Mouse (Mus musculus) lung, postnatal 0 days (tissue): ENCODE results near the gene Bag6.

Experiments
- CTCF ChIP-seq: IDR thresholded peaks from 2 replicates; pipeline ENCODE4 v1.5.1; 2016; ENCODE audit warnings: antibody characterized with exemption, mild to moderate bottlenecking
- EP300 ChIP-seq: IDR thresholded peaks from 2 replicates; pipeline ENCODE4 v1.6.1; 2016; ENCODE audit warnings: antibody characterized with exemption, mild to moderate bottlenecking, control low read depth

- no peak for TF ChIP-seq CTCF
- no peak for TF ChIP-seq EP300
Observed at GRCm38 (mm10) chr17:35163326-35164081, 28.5 kb downstream of the Bag6 start.
